Mouse (Mus musculus) frontal cortex, postnatal 14 days (tissue): Measurements from ENCODE around the gene Wls.

Experiments used
- DNase-seq, 2 experiments: peaks; one replicate each; pipeline ENCODE4 v3.0.0; 2022; ENCODE audit warnings: low spot score in 2 of 2

Gene Wls

GRCm38 (mm10) chr3:159917328-159918090 is 78.0 kb downstream of the Wls start:
- DNase-seq: no peak
